In the genomic region with DNA sequence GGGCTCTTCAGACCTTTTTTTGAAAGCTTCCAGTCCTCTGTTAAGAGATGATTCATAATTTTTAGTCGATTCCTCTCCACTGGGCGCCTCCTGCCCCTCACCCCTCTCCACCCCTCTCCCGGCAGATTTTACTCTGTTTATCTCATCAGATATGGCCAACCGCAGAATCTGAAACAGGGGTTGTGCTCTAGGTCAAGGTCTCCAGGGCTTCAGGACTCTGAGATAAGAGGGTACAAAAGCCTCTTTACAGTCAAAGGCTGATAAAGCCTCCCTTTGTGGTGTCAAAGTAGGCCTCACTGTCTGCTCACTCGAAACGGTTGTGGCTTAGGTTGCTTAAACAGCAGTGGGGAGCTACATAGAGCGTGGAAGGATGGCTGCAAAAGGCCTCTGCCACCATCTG, we compare ENCODE assay signal across 22 mouse cellular contexts. TPM values are rescaled to one million over a fixed set of nuclear protein-coding genes. Genes with fewer than 3 reads are reported as not detected.
DNase-seq lines count a peak whose midpoint lies in the region; ATAC-seq lines count a peak whose summit lies in the region.
"Had no signal": no experiment of that assay in that cellular context is flagged by ENCODE, and none has a peak within 500 bp of the region (broad histone marks: within the 10 kb centered on the region; RNA-seq: fewer than 3 reads in every experiment).

No protein-coding gene starts in this region.

- H3K4me1 ChIP-seq in heart, embryonic 13.5 days: peaks cover 17% of the 10 kb centered on the region
- H3K4me1 ChIP-seq in liver, embryonic 12.5 days: peaks cover 30% of the 10 kb centered on the region
- H3K4me1 ChIP-seq: forebrain, embryonic 15.5 days; hindbrain, embryonic 10.5 days; neural tube, embryonic 15.5 days had no signal

- 22% methylated on average over 7 of the region's 7 CpGs for WGBS in heart, embryonic 13.5 days
- 10% methylated on average over 7 of the region's 7 CpGs for WGBS in liver, embryonic 12.5 days (ENCODE audit: insufficient replicate concordance)

- no peak overlapping the region for H3K4me3 ChIP-seq in heart, embryonic 13.5 days
- H3K4me3 ChIP-seq in liver, embryonic 12.5 days: no peak overlapping the region
- H3K4me3 ChIP-seq: erythroblast, embryonic 14.5 days; forebrain, embryonic 15.5 days; hindbrain, embryonic 10.5 days; layer of hippocampus, adult 2 months; left cerebral cortex, adult 2 months; limb, embryonic 10.5 days; myocyte; neural tube, embryonic 15.5 days had no signal

- no peak overlapping the region for H3K4me2 ChIP-seq in heart, embryonic 13.5 days
- H3K4me2 ChIP-seq in liver, embryonic 12.5 days: no peak overlapping the region
- H3K4me2 ChIP-seq: forebrain, embryonic 15.5 days; neural tube, embryonic 15.5 days had no signal

- intact Hi-C loops in heart, postnatal 36 days (cut with DNase I): no loop called here

- no peaks in the 10 kb centered on the region for H3K27me3 ChIP-seq in heart, embryonic 13.5 days (replicated peaks)
- peaks cover 46% of the 10 kb centered on the region for H3K27me3 ChIP-seq in liver, embryonic 12.5 days (replicated peaks)
- H3K27me3 ChIP-seq: forebrain, embryonic 15.5 days; neural tube, embryonic 15.5 days had no signal

- no peak overlapping the region for H3K9ac ChIP-seq in heart, embryonic 13.5 days
- H3K9ac ChIP-seq in liver, embryonic 12.5 days: no peak overlapping the region
- H3K9ac ChIP-seq: forebrain, embryonic 15.5 days; neural tube, embryonic 15.5 days had no signal

- DNase-seq in heart, postnatal 36 days: no peak
- DNase-seq in Muller cell, postnatal 12 days (ENCODE audit: inconsistent ontology term): no peak
- DNase-seq in thymus, postnatal 0 days (ENCODE audit: low spot score): no peak
- no peak for DNase-seq in gastrocnemius, postnatal 10 days
- DNase-seq: lung, adult 2 months; lung, postnatal 4 days; midbrain, embryonic 14.5 days; retina, postnatal 1 day; thymus, postnatal 4 days had no signal

- no peak for ATAC-seq in heart, embryonic 13.5 days (ENCODE audit: extremely low read depth, insufficient number of reproducible peaks, low FRiP score, low TSS enrichment)
- peak; percentile 33; the same call in 1 of the 2 replicates for ATAC-seq in common myeloid progenitor, adult 5-6 weeks (replicated peaks; ENCODE audit: low read depth, poor library complexity, severe bottlenecking)
- peak; percentile 57 for ATAC-seq in liver, embryonic 12.5 days
- peak; percentile 72 for ATAC-seq in megakaryocyte-erythroid progenitor cell, adult 5-6 weeks (replicated peaks; ENCODE audit: low FRiP score, low TSS enrichment, poor library complexity, severe bottlenecking)
- ATAC-seq: forebrain, embryonic 15.5 days had no signal

- peaks cover 4% of the 10 kb centered on the region for H3K36me3 ChIP-seq in heart, embryonic 13.5 days
- H3K36me3 ChIP-seq in liver, embryonic 12.5 days: peaks cover 5% of the 10 kb centered on the region; the same call in 1 of the 2 replicates
- H3K36me3 ChIP-seq: forebrain, embryonic 15.5 days; neural tube, embryonic 15.5 days had no signal

- 0 out of 2 replicates have a peak overlapping the region, but pooled peaks have one; percentile 12 for H3K27ac ChIP-seq in heart, embryonic 13.5 days (replicated peaks)
- peak overlapping the region; percentile 23; the same call in 1 of the 2 replicates for H3K27ac ChIP-seq in liver, embryonic 12.5 days
- H3K27ac ChIP-seq: forebrain, embryonic 15.5 days; hindbrain, embryonic 10.5 days; kidney, postnatal 0 days; layer of hippocampus, adult 2 months; left cerebral cortex, adult 2 months; limb, embryonic 10.5 days; neural tube, embryonic 15.5 days had no signal

- H3K9me3 ChIP-seq in heart, embryonic 13.5 days: no peaks in the 10 kb centered on the region
- no peaks in the 10 kb centered on the region for H3K9me3 ChIP-seq in liver, embryonic 12.5 days (replicated peaks)
- H3K9me3 ChIP-seq: forebrain, embryonic 15.5 days; hindbrain, embryonic 10.5 days; limb, embryonic 10.5 days; neural tube, embryonic 15.5 days had no signal

RNA-seq across cellular contexts. Expression of a gene that starts 8.9 kb away (rescaled TPM):
- 22.5 and 25.1 TPM in 2 replicates for polyA plus RNA-seq in heart, embryonic 13.5 days (2015; fragmentation: Nextera tagmentation; extraction: Ambion mirVana)
- 10 to 100 TPM; 29.2 to 32.6 TPM for total RNA-seq in heart, postnatal 36 days (2021)
- total RNA-seq in common myeloid progenitor, adult 5-6 weeks (2017): 0.63 and 2.5 TPM in 2 replicates
- 20.2 and 20.3 TPM in 2 replicates for polyA plus RNA-seq in liver, embryonic 12.5 days (2016; fragmentation: Nextera tagmentation; extraction: Ambion mirVana)
- total RNA-seq in megakaryocyte-erythroid progenitor cell, adult 5-6 weeks (2014; fragmentation: Nextera tagmentation): 0.77 and 2.3 TPM in 2 replicates
- not detected in 2 replicates for total RNA-seq in megakaryocyte-erythroid progenitor cell, adult 5-6 weeks (2017)
- polyA plus RNA-seq in thymus, postnatal 0 days (2015; fragmentation: Nextera tagmentation; extraction: Ambion mirVana): 20.5 and 21.3 TPM in 2 replicates
- total RNA-seq in gastrocnemius, postnatal 10 days (2021): 1 to 10 TPM; 8.2 to 9.0 TPM

RNA-seq across cellular contexts. Expression of a gene that starts 51.1 kb away (rescaled TPM):
- 13.1 and 13.4 TPM in 2 replicates for polyA plus RNA-seq in heart, embryonic 13.5 days (2015; fragmentation: Nextera tagmentation; extraction: Ambion mirVana)
- 1 to 10 TPM; 6.7 to 8.6 TPM for total RNA-seq in heart, postnatal 36 days (2021)
- total RNA-seq in common myeloid progenitor, adult 5-6 weeks (2017): 33.4 and 38.7 TPM in 2 replicates
- 16.8 and 17.7 TPM in 2 replicates for polyA plus RNA-seq in liver, embryonic 12.5 days (2016; fragmentation: Nextera tagmentation; extraction: Ambion mirVana)
- total RNA-seq in megakaryocyte-erythroid progenitor cell, adult 5-6 weeks (2014; fragmentation: Nextera tagmentation): 14.8 and 15.6 TPM in 2 replicates
- 28.9 and 33.4 TPM in 2 replicates for total RNA-seq in megakaryocyte-erythroid progenitor cell, adult 5-6 weeks (2017)
- polyA plus RNA-seq in thymus, postnatal 0 days (2015; fragmentation: Nextera tagmentation; extraction: Ambion mirVana): 14.7 and 15.1 TPM in 2 replicates
- total RNA-seq in gastrocnemius, postnatal 10 days (2021): 10 to 100 TPM in 1 of 2 experiments, 1 to 10 TPM in 1; 9.9 to 13.1 TPM
